Mouse (Mus musculus): ENCODE measurements at regions not wholly inside any gene's neighbourhood (a gene's known extent, or its start where the extent isn't known, plus 50 kb on each side); places are given as distances from the start of the nearest gene placed in this dataset.

DNA sequence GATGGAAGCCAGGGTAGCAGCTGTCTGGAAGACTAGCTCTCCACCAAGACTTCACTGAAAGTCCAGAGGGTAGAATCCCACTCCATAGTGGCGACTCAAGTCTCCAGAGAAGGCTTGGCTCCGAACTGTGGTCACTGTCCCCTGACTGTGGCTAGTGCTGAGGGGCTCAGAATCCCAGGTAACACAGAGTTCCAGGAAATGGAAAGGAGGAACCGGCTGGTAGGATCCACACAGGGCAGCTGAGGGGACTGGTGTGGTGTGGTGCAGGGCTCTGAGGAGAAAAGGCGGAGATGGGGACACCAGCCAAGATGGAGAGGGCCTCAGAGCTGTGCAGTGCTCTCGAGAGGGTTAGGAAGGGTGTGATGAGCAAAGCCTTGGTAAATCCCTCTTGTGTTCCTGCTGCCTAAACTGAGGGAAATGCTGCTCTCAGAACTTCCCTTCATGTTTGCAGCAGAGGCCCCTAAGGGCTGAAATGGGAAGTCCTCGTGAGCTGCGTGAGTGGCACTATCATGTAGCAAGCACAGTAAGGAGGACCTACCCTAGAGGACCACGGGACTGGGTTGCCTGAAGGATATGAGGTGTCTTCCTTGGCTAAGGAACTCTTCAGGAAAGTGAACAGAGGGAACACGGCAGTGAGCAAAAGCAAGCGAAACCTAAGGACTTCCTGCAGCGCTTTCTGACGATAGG lies 946.2 kb downstream of the 4930447A16Rik start:
- Histone ChIP-seq H3K36me3 (ENCODE audit: control insufficient read depth, insufficient read depth, low read length) (no peaks in the 10 kb centered on the region), H3K4me1 (ENCODE audit: control insufficient read depth, insufficient read depth, low read length) (peaks cover 3% of the 10 kb centered on the region), H3K27me3 (ENCODE audit: control insufficient read depth, insufficient read depth, low read length) (no peaks in the 10 kb centered on the region), H3K27ac (ENCODE audit: control insufficient read depth, insufficient read depth, low read depth, low read length) (no peak overlapping the region), H3K4me3 (ENCODE audit: control insufficient read depth, low read depth, low read length) (no peak overlapping the region)
- TF ChIP-seq POLR2A (IDR thresholded peaks at IDR 0.05; ENCODE audit: control insufficient read depth, low read depth, low read length): no peak
- TF ChIP-seq CTCF (IDR thresholded peaks at IDR 0.05; ENCODE audit: control insufficient read depth, insufficient read depth, insufficient replicate concordance, low read depth, low read length): no peak

DNA sequence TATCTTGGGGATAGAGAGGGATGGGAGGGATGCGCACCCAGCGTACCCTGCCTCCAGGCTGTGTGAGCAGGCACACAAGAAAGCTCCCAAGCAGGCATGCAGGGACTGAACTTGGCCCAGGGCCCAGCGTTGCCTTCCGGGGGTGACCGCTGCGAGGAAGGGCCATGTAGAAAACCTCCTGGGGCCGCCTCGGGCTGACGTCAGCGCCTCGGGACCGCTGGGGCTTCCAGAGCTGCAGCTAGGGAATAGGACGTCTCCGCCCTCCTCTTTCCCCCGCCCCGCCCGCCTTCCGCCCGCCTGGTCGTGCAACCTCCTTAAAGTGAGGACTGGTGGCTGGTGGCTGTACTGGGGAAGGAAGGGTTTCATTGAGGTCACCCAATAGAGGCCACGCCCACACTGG lies 948.4 kb downstream of the 4930447A16Rik start:
- no peak for TF ChIP-seq POLR2A (IDR thresholded peaks at IDR 0.05; ENCODE audit: control insufficient read depth, low read depth, low read length)
- no peak for TF ChIP-seq CTCF (IDR thresholded peaks at IDR 0.05; ENCODE audit: control insufficient read depth, insufficient read depth, insufficient replicate concordance, low read depth, low read length)
- Histone ChIP-seq H3K27ac (ENCODE audit: control insufficient read depth, insufficient read depth, low read depth, low read length) (no peak overlapping the region), H3K4me3 (ENCODE audit: control insufficient read depth, low read depth, low read length) (peak overlapping the region; percentile 50), H3K4me1 (ENCODE audit: control insufficient read depth, insufficient read depth, low read length) (peaks cover 3% of the 10 kb centered on the region), H3K27me3 (ENCODE audit: control insufficient read depth, insufficient read depth, low read length) (no peaks in the 10 kb centered on the region), H3K36me3 (ENCODE audit: control insufficient read depth, insufficient read depth, low read length) (no peaks in the 10 kb centered on the region)

DNA sequence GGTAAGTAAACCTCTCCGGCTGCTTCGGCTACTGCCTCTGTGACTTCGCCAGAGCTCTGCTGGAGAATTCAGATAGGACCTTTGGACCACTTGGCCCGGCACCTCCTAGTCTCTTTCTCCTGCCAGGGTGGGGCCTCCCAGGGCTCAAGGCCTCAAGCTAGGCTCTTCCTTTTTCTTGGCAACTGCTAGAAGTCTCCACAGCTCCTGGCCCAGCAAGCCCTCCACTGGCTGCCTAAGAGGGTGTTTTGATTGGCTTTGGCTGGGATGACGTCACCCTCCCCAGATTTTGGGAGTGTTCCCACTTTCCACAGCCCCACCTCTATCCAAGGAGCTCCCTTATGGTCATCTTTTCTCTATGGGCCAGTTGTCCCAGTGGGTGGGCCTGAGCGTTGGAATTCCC lies 949.4 kb downstream of the 4930447A16Rik start:
- Histone ChIP-seq H3K27me3 (ENCODE audit: control insufficient read depth, insufficient read depth, low read length) (no peaks in the 10 kb centered on the region), H3K4me1 (ENCODE audit: control insufficient read depth, insufficient read depth, low read length) (peaks cover 3% of the 10 kb centered on the region), H3K36me3 (ENCODE audit: control insufficient read depth, insufficient read depth, low read length) (no peaks in the 10 kb centered on the region), H3K4me3 (ENCODE audit: control insufficient read depth, low read depth, low read length) (no peak overlapping the region), H3K27ac (ENCODE audit: control insufficient read depth, insufficient read depth, low read depth, low read length) (peak overlapping the region; percentile 34)
- TF ChIP-seq CTCF (IDR thresholded peaks at IDR 0.05; ENCODE audit: control insufficient read depth, insufficient read depth, insufficient replicate concordance, low read depth, low read length): no peak
- TF ChIP-seq POLR2A (IDR thresholded peaks at IDR 0.05; ENCODE audit: control insufficient read depth, low read depth, low read length): no peak

DNA sequence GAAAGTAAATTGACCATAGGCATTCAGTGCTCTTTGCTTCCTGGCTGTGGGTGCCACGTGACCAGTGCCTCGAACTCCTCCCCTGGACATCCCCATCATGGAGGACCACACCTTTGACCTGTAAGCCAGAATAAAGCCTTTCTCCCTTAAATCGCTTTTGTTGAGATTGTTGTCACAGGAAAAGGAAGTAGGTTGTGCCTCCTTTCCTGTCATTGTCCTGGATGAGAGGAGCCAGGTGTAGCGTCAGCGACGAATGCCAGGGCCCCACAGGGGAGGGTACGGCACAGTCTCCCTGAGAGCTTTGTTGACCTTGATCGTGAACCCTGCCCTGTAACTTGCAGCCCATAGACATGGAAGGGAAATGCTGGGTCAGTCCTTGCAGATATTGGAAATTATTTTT lies 952.8 kb downstream of the 4930447A16Rik start:
- TF ChIP-seq POLR2A (IDR thresholded peaks at IDR 0.05; ENCODE audit: control insufficient read depth, low read depth, low read length) (no peak), CTCF (IDR thresholded peaks at IDR 0.05; ENCODE audit: control insufficient read depth, insufficient read depth, insufficient replicate concordance, low read depth, low read length) (no peak)
- Histone ChIP-seq H3K27ac (ENCODE audit: control insufficient read depth, insufficient read depth, low read depth, low read length) (no peak overlapping the region), H3K4me3 (ENCODE audit: control insufficient read depth, low read depth, low read length) (no peak overlapping the region), H3K4me1 (ENCODE audit: control insufficient read depth, insufficient read depth, low read length) (peaks cover 3% of the 10 kb centered on the region), H3K27me3 (ENCODE audit: control insufficient read depth, insufficient read depth, low read length) (no peaks in the 10 kb centered on the region), H3K36me3 (ENCODE audit: control insufficient read depth, insufficient read depth, low read length) (no peaks in the 10 kb centered on the region)

DNA sequence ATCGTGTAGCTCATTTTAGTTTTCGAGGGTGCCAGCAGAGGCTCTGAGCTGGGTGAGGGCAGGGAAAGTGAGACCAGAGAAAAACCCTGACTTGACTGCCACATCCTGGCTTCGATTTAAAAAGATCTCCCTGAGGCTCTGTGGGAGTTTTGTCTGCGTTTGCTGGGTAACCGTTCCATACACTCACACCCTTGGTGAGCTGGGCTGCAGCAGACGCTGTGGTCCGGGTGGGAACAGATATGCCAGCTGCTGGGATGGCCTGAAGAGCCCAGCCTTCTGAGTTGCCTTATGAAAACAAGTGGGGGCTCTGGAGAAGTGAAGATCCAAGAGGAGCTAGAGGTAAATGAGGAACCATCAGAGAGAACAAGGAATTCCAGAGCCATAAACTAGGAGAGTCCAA lies 962.3 kb downstream of the 4930447A16Rik start:
- peaks cover 11% of the 10 kb centered on the region for H3K4me1 ChIP-seq (ENCODE audit: control insufficient read depth, insufficient read depth, low read length)
- no peaks in the 10 kb centered on the region for H3K36me3 ChIP-seq (ENCODE audit: control insufficient read depth, insufficient read depth, low read length)
- H3K27ac ChIP-seq (ENCODE audit: control insufficient read depth, insufficient read depth, low read depth, low read length): no peak overlapping the region
- H3K27me3 ChIP-seq (ENCODE audit: control insufficient read depth, insufficient read depth, low read length): no peaks in the 10 kb centered on the region
- TF ChIP-seq POLR2A (IDR thresholded peaks at IDR 0.05; ENCODE audit: control insufficient read depth, low read depth, low read length) (no peak), CTCF (IDR thresholded peaks at IDR 0.05; ENCODE audit: control insufficient read depth, insufficient read depth, insufficient replicate concordance, low read depth, low read length) (no peak)
- no peak overlapping the region for H3K4me3 ChIP-seq (ENCODE audit: control insufficient read depth, low read depth, low read length)

DNA sequence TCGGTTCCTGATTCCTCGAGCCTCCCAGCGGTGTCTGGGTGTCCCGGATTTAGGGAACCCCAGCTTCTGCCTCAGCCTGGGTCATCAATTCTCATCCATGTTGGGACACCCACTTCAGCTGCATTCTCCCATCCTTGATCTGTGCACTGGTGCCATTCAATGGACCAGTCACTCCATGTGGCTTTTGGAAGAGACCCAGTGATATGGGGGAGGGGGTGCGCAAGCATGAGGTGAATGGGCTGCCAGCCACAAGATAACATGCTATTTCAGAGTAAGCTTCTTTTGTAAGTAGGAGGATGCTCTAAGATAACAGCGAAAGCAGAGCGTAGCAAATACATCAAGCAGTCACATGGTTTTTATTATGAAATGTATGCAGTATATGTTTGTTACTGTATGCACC lies 963.1 kb downstream of the 4930447A16Rik start:
- peaks cover 11% of the 10 kb centered on the region for H3K4me1 ChIP-seq (ENCODE audit: control insufficient read depth, insufficient read depth, low read length)
- H3K36me3 ChIP-seq (ENCODE audit: control insufficient read depth, insufficient read depth, low read length): no peaks in the 10 kb centered on the region
- no peak for TF ChIP-seq CTCF (IDR thresholded peaks at IDR 0.05; ENCODE audit: control insufficient read depth, insufficient read depth, insufficient replicate concordance, low read depth, low read length)
- TF ChIP-seq POLR2A (IDR thresholded peaks at IDR 0.05; ENCODE audit: control insufficient read depth, low read depth, low read length): no peak
- no peak overlapping the region for H3K27ac ChIP-seq (ENCODE audit: control insufficient read depth, insufficient read depth, low read depth, low read length)
- H3K4me3 ChIP-seq (ENCODE audit: control insufficient read depth, low read depth, low read length): no peak overlapping the region
- H3K27me3 ChIP-seq (ENCODE audit: control insufficient read depth, insufficient read depth, low read length): no peaks in the 10 kb centered on the region

DNA sequence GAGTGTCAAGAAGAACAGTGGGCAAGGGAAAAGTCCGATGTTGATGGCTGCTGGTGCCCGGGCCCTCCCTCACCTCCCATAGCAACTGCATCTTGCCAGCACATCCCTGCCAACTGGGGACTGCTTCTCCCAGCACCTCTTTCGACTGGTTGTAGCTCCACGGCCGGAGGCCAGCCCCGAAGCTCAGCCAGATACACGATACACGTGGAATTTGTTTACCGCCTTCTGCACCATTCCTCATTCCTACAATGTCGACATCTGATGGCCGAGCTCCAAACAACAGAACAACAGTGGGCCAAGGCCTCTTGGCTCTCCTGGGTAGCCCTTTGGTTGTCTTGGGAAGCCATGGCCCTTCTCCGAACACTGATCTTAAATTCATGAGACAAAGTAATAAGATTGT lies 965.1 kb downstream of the 4930447A16Rik start:
- no peak for TF ChIP-seq CTCF (IDR thresholded peaks at IDR 0.05; ENCODE audit: control insufficient read depth, insufficient read depth, insufficient replicate concordance, low read depth, low read length)
- TF ChIP-seq POLR2A (IDR thresholded peaks at IDR 0.05; ENCODE audit: control insufficient read depth, low read depth, low read length): no peak
- H3K4me3 ChIP-seq (ENCODE audit: control insufficient read depth, low read depth, low read length): no peak overlapping the region
- no peaks in the 10 kb centered on the region for H3K36me3 ChIP-seq (ENCODE audit: control insufficient read depth, insufficient read depth, low read length)
- no peaks in the 10 kb centered on the region for H3K4me1 ChIP-seq (ENCODE audit: control insufficient read depth, insufficient read depth, low read length)
- H3K27ac ChIP-seq (ENCODE audit: control insufficient read depth, insufficient read depth, low read depth, low read length): no peak overlapping the region
- H3K27me3 ChIP-seq (ENCODE audit: control insufficient read depth, insufficient read depth, low read length): no peaks in the 10 kb centered on the region
